Mouse (Mus musculus) bone marrow, adult 2 months (tissue): ENCODE data around the gene Cobl.

Experiments
- CTCF ChIP-seq: fragments of 200-500 bp; IDR thresholded peaks from 2 replicates; pipeline ENCODE4 v1.5.1; 2011; ENCODE audit warnings: low read length, control low read depth; ENCODE audit not compliant: control insufficient read depth, insufficient read depth
- POLR2A ChIP-seq: fragments of 200-500 bp; IDR thresholded peaks from 2 replicates; pipeline ENCODE4 v1.6.1; 2011; ENCODE audit warnings: low read depth, mild to moderate bottlenecking, control low read depth, low read length, borderline replicate concordance; ENCODE audit not compliant: control insufficient read depth

DNA sequence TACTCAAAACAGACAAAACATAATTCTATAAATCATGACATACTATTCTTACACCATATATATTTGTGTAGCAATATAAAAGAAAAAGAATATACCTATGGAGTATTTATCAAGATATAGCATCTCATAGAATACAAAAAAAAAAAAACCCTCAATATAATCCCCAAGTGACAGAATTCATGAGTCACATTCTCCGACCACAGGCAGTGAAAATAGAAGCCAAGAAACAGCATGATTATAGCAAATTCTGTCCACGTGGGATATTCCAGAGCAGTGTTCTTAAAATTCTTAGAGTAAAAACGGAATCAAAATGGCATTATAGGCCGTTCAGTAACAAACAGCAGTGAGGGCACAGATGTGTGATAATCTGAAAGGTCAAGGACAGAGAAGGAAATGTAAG lies 271.4 kb downstream of the Cobl start:
- TF ChIP-seq CTCF (no peak), POLR2A (no peak)
